Mouse (Mus musculus): ENCODE measurements around the gene Shank1. TPM values are rescaled to one million over a fixed set of nuclear protein-coding genes. Genes with fewer than 3 reads are reported as not detected.

Shank1 gene
- total RNA-seq, 2 experiments from 2014 or later: 586 to 632 TPM

DNA sequence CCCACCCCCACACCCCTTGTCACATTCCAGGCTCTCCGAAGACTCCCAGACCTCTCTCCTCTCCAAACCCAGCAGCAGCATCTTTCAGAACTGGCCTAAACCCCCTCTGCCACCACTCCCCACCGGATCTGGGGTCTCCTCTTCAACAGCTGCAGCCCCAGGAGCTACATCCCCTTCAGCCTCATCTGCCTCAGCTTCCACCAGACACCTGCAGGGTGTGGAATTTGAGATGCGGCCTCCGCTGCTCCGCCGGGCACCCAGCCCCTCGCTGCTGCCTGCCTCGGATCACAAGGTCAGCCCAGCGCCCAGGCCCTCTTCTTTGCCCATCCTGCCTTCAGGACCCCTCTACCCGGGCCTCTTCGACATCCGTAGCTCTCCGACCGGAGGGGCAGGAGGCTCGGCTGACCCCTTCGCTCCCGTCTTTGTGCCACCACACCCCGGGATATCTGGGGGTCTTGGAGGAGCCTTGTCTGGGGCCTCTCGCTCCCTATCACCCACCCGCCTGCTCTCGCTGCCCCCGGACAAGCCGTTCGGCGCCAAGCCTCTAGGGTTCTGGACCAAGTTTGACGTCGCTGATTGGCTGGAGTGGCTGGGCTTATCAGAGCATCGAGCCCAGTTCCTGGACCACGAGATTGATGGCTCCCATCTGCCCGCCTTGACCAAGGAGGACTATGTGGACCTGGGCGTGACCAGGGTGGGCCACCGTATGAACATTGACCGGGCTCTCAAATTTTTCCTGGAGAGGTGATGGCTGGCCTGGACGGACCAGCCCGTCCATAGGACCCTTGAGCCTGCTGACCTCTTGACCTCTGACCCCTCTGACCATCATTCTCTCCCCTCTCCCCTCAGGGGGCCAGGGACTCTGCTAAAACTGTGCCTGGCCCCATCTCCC, 46.8 kb downstream of the Shank1 start:
- intact Hi-C loops (cut with DNase I): no loop called here
- no peak for DNase-seq (ENCODE audit: low spot score in 2 of 2)

DNA sequence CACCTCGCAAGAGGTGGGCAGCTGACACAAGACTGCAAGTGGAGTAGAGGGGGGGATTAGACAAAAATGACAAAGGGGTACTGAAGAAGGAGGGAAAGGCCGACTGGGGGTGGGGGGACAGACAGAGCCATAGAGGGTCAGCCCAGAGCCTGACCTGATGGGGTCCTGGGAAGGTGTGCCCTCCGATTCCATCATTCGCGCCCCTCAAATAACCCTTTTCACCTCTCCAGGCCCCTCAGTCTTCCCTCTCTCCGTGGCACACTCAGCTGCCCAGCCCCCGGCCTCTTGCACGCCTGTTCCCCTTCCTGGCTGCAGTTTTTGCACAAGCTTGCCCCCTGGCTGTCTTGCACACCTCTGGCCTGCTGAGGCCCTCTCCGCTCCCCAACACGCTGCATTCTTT, 47.5 kb downstream of the Shank1 start:
- DNase-seq (ENCODE audit: low spot score in 2 of 2): no peak
- intact Hi-C loops (cut with DNase I): no loop called here

DNA sequence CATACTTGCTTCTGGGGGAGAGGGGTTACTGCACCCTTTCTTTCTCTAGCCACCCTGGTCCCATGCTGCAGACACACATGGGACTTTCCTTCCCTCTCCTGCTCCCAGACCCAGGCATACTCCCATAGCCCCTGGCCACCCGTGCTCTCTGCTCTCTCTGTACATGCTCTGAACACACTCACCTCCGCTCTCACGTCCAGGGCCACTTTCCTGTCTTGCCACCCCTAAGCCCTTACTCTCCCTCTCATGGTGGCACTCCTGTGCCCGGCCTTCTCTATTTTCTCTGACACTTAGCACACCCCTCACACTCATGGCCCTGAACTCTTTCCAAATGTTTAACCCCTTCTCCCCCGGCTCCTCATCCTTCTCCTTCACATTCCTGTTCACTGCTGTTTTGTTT, 48.0 kb downstream of the Shank1 start:
- intact Hi-C loops (cut with DNase I): no loop called here
- DNase-seq (ENCODE audit: low spot score in 2 of 2): no peak

DNA sequence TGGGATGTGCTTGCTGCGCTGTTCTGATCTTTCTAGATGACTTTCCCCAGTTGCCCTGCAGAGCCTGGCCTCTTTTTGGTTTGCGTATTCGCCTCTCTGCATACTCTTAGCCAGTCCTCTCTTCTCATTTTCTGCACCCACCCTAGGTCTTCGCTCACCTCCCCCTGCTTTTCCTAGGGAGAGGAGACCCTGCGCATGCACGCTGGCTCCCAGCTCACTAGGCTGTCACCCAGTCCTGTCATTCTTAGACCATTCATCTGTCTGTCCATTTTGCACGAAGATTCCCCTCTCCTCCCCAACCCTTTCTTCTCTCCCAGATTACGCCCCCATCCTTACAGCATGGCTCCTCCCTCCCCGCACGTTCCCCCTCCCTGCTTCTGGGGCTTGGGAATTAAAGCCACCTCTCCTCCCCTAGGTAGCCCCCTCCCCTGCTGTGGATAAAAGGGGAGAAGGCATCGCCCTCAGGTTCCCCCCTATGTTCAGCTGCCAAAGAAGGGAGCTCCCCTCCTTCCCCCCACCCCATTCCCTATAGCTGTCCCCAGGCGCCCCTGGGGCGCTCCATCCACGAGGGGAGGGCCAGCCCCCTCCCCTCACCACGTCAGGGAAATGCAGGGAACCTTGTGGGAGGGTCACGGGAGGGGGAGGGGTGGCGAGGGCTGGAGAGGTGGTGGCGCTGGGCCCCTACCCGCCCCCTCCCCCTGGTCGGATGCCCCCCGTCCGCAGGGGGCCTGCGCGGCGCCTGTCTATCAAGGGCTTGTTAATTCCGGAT, 49.0 kb downstream of the Shank1 start:
- DNase-seq (ENCODE audit: low spot score in 2 of 2): no peak
- intact Hi-C loops (cut with DNase I): no loop called here

DNA sequence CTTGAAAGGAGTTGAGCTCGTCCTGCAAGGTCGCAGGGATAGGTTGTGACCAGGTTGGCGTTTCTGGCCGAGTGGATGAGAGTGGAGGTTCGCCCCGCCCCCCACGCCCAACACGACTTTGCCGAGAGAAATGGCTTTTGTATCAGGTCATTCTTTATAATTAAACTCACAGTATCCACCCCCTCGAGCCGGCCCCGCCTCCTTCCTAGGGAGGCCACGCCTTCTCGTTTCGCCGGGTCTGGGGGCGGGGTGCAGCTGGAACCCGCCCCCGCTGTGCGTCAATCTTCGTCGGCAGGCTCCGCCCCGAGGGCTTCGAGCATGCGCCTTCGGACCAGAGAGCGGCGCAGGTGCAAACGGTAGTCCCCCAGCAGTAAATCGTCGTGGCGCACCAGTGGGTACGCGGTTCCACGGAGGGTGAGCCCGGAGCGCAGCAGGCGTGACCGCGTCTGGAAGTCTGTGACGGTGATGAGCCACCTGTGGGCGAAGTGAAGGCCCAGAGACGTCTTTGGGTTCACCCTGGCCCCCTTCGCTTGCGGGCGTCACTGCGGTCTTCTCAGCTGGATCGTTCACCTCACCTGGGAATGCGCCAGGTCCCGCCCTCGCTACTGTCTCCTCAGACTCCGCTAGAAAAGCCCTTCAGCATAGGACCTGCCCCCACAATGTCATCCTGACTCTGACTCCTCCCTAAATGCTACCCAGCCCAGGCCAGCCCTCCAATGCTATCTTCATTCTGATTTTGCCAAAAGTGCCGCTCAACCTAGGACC, 50.0 kb downstream of the Shank1 start:
- intact Hi-C loops (cut with DNase I): loop anchor here (2.0 to 5.0 kb wide), 2 partner anchors 83 to 127 kb away; no protein-coding TSS in a partner anchor
- peak; percentile 94 to 97 for DNase-seq (ENCODE audit: low spot score in 2 of 2)

DNA sequence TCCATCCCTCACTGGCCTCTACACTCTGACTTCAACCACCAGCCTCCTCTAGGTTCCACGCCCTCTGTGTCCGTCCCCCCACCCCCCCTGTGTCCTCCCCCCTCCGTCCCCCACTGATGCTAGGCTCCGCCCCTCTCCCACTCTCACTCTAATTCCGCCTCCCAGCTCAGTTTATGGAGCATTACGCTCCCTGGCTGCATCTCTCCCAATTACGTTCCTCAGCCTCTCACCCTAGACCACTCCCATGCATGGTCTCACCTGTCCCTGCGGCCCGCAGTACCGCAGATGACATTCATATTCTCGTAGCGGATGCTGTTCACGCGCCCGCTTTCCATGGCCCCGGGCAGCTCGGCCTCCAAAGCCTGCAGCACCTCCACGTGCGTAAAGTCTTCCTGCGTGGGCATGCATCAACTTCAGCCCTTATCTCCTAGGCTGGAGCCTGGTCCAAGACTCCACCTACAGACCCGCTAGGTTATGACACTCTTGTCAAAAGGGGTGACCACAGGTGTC, 50.8 kb downstream of the Shank1 start:
- intact Hi-C loops (cut with DNase I): loop anchor here (2.0 to 5.0 kb wide), 2 partner anchors 82 to 126 kb away; no protein-coding TSS in a partner anchor
- peak; percentile 51 to 52 for DNase-seq (ENCODE audit: low spot score in 2 of 2)

DNA sequence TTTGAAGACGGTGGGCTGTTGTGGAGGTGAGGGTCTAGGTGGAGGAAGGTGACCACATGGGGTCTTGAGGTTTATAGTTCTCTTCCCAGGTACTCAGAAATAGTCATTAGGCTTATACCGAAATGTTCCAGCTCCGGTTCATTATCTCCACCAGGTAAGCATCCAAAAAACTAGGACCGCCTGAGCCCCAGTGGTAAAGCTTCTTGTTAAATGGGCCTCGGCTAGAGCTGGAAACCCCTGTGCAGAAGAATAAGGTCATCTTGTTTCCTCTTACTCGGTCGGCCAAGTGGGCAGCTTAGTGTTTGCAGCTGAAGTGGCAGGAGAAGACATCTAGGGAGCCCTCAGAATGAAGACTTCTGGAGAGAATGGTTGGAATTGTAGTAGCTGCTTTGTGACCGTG, 62.6 kb downstream of the Shank1 start:
- no peak for DNase-seq (ENCODE audit: low spot score in 2 of 2)
- intact Hi-C loops (cut with DNase I): loop anchor here (5.0 kb wide), 1 partner anchor 95 kb away; the partner anchor contains the start of genes Aspdh and Josd2

DNA sequence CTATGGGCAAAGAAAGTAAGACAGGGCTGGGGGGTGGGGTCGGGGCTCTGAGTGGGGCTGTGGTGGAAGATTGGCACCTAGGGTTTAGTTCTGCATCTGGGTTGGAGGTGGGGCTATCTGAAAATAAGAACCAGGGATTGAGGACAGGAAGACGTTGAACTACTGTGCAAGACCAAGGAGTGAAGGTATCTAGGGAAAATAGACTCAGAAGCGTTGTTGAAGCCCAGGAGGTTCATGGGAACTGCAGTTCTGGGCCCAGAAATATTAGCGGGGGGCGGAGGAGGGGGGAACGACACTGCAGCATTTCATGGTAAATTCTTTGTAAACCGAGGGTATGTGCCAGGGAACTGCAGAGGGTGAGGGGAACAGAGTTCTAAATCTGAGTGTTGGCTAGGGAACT, 63.4 kb downstream of the Shank1 start:
- intact Hi-C loops (cut with DNase I): loop anchor here (5.0 kb wide), 1 partner anchor 94 kb away; the partner anchor contains the start of genes Aspdh and Josd2
- DNase-seq (ENCODE audit: low spot score in 2 of 2): no peak

DNA sequence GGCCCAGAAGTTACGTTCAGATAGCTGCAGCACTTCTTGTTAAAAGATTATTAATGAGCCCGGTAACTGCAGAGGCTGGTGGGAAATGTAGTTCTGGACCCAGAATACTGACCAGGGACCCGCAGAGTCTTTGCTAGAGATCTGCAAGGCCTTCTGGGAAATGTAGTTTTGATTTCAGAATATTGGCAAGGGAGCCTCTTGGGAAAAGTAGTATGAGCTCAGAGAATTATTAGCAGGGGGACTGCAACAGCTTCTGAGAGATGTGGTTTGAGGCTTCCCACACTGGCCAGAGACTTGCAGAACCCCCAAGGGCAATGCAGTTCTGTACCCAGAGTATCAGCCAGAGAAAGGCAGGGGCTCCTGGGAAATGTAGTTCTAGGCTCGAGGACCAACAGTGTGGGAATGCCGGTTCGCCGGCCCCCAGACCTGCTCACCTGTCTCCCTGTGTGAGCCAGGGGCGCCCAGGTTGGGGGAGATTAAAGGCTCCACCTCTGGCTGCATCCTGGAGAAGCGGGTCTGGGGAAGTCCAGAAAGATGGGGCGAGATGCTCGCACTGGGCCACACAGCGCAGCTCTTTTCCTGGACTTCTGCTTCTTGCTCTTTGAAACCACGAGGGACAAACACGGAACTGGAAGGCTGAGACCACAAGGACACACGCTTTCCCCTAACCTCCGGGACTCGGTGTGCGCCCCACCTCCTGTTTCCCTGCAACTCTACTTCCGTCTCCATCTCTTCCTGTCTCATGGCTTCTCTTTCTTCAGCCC, 64.0 kb downstream of the Shank1 start:
- intact Hi-C loops (cut with DNase I): loop anchor here (5.0 kb wide), 1 partner anchor 93 kb away; the partner anchor contains the start of genes Aspdh and Josd2
- DNase-seq (ENCODE audit: low spot score in 2 of 2): peak; percentile 87 to 88

DNA sequence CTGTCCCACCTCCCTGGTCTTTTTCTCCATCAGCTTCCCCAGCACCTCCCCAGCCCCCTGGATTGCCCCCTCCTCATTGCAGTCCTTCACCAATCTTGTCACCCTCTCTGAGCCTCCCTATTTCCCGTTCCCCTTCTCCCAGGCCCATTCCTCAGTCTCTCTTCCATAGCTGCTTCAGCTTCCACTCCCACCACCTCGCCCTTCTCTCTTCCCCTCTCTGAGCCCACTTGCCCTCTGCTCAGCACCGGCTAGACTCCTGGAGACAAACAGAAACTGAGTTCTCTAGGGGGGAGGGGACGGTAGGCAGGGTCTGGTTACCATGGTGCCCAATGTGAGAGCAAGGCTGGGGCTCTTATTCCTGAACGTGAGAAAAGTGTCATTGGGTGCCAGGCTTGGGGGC, 64.7 kb downstream of the Shank1 start:
- intact Hi-C loops (cut with DNase I): loop anchor here (5.0 kb wide), 1 partner anchor 93 kb away; the partner anchor contains the start of genes Aspdh and Josd2
- no peak for DNase-seq (ENCODE audit: low spot score in 2 of 2)

DNA sequence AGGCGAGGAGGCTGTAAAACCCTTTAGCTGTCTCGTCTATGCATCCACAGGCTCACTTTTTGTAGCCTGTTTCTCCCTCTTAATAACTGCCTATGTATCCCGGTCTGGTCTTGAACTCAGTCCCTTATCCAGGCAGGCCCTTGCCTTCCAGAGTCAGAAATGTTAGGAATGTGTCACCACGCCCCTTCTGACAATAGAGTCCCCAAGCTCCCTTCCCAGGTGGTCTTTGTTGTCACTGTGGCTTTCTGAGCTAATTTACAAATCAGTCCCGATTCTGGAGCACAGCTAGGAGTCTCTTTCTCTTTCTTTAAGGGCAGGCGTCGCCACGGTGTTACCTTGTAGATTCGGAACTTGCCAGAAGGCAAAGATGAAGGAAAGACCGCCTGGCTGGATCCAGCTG, 65.2 kb downstream of the Shank1 start:
- intact Hi-C loops (cut with DNase I): no loop called here
- no peak for DNase-seq (ENCODE audit: low spot score in 2 of 2)

DNA sequence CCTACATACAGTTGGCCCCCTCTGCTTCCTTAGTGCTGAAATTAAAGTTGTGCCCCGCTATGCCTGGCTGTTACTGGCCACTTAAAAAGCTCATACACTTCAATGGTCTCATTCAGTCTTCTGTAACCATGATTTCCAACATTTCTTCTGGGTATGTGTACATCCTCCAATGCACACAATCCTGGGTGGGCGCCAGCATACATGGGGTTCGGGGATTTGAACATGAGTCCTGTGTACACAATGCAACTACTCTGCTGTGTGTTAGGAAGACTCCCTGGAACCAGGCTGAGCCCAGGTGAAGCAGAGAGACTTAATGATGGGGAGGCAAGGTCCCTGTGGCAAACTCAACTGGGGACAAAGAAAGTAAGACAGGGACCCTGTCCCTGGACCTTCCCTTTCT, 65.7 kb downstream of the Shank1 start:
- no peak for DNase-seq (ENCODE audit: low spot score in 2 of 2)
- intact Hi-C loops (cut with DNase I): no loop called here

DNA sequence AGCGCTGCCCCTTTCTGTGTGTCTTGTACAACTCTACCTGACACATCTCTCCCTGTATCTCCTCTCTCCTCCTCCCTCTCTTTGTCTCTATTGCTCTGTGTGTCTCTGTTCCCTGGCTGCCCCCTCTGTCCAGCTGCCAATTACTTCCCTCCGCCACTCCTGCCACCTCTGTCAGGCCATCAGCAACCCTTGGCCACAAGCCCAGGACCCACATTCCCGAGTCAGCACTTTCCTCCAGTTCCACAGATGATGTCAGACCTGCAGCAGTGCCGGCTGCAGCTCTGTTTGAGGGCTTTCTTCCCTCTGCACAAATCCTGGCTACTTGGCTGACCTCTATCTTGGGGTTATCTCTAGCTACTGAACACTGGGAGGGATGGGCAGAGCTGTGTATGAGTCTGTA, 68.2 kb downstream of the Shank1 start:
- intact Hi-C loops (cut with DNase I): no loop called here
- DNase-seq (ENCODE audit: low spot score in 2 of 2): no peak

DNA sequence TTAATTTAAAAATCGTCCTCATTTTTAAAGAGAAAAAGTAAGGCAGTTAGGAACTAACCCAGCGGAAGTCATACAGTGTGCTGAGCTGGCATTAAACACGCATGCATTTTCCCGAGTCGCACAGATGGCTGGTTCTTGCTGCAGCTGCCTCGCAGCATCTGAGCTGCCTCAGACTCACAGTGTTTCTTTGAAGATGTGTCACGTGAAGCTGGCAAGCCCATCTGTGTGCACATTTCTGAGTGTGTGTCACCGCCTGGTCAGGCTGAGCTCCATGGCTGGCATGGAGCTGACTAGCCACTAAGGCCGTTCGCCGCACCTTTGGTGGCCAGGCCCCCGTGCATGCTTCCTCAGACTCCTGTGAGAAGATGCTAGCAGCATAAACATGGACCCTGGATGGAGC, 72.5 kb downstream of the Shank1 start:
- intact Hi-C loops (cut with DNase I): loop anchor here (5.0 kb wide), 1 partner anchor 60 kb away; no protein-coding TSS in a partner anchor
- peak; percentile 84 for DNase-seq (ENCODE audit: low spot score in 2 of 2)

DNA sequence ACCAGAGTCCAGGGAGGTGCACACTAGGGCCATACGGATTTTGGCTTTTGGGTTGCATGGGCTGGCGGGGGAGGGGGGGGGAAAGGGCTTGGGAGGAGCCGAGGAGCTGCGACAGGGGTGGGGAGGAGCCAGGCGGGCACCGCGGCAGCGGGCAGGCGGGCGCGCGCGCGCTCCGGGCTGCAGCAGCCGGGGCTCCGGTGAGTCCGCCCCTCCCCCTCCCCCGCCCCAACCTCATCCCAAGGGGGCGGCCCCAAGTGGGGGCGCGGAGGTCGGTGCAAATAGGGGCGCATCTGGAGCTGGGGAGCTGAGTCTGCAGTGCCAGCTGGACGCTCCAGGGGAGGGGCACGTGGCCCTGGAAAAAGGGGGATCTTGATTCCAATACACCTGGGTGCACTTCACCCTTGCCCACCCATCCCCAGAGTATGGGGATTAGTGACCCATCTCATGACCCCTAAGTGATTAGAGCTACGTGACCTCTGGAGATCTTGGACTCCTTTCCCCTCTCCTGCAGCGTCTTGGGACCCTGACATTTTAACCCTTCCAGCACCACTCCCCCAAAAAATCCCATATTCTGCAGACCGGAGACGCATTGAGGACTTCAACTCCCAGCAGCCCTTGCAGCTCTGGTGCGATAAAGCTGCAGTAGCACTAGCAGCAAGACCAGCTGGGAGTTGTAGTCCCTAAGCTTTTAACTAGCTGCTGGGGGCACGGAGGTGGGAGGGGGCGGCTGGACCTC, 74.1 kb downstream of the Shank1 start, which contains the start of gene Syt3:
TSS of gene Syt3 (plus strand) at position 123 of the 736 bp plus-strand sequence.
- peak; percentile 73 to 79 for DNase-seq (ENCODE audit: low spot score in 2 of 2)
- intact Hi-C loops (cut with DNase I): loop anchor here (5.0 kb wide), 1 partner anchor 58 kb away; no protein-coding TSS in a partner anchor

DNA sequence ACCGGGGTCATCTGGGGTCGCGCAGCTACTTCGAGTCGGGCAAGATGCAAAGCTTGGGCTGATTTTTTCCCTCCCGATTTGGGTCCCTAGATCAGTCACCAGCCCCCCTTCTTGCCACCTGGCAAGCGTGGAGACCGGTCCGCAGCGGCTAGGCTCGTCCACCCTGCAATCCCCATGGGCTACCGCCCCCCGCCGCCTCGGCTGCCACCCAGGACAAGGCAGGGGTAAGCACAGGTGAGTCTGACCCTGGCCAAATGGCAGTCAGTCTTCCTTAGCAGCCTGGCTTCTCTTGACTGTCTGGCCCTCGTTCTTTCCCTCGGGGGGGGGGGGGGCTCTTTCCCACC, 74.6 kb downstream of the Shank1 start:
- intact Hi-C loops (cut with DNase I): loop anchor here (5.0 kb wide), 1 partner anchor 58 kb away; no protein-coding TSS in a partner anchor
- no peak for DNase-seq (ENCODE audit: low spot score in 2 of 2)

DNA sequence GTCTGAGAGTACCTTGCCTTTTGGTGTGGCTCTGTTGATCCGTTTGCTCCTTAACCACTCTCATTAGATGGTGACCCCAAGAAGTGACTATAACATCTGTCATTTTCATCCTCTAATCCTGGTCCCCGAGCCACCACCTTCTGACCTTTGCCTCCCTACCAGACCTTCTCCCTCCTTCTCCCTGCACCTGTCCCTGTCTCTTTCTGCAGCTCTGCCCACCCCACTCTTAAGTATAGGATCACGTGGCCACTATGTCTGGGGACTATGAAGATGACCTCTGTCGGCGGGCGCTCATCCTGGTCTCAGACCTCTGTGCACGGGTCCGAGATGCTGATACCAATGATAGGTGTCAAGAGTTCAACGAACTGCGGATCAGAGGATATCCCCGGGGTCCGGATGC, 75.7 kb downstream of the Shank1 start, which contains the start of gene 1700008O03Rik:
TSS of gene 1700008O03Rik (minus strand) at position 101 of the 400 bp plus-strand sequence.
- intact Hi-C loops (cut with DNase I): no loop called here
- DNase-seq (ENCODE audit: low spot score in 2 of 2): no peak

DNA sequence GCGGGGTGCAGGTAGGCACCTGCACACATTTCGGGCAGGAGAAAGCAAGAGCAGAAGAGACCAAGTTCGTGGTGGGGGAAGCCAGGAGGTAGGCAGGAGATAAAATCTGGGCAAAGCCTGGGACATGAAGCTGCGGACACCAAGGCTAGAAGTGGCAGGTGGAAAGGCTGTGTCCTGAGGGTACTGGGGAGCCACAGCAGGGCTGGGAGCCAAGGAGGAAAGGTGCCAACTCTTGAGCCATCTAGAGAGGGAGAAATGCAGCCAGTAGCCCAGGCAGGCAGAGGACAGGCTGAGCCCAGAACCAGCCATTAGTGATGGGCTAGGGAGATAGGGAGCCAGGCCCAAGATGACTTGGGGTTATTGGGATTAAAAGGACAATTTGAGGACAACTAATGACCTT, 81.8 kb downstream of the Shank1 start:
- DNase-seq (ENCODE audit: low spot score in 2 of 2): no peak
- intact Hi-C loops (cut with DNase I): no loop called here
